10 mouse cellular contexts compared by ENCODE assay signal in genomic region chr11:69623006-69623405, GRCm38 (mm10). TPM values are rescaled to one million over a fixed set of nuclear protein-coding genes. Genes with fewer than 3 reads are reported as not detected.
DNase-seq lines count a peak whose midpoint lies in the region; ATAC-seq lines count a peak whose summit lies in the region.
"Had no signal": no experiment of that assay in that cellular context is flagged by ENCODE, and none has a peak within 500 bp of the region (broad histone marks: within the 10 kb centered on the region; RNA-seq: fewer than 3 reads in every experiment).

No protein-coding gene starts in this region.

- no peak for ATAC-seq in lung, embryonic 15.5 days (ENCODE audit: borderline replicate concordance, extremely low read depth, low FRiP score, low TSS enrichment)
- no peak for ATAC-seq in forebrain, embryonic 15.5 days (replicated peaks)
- ATAC-seq in liver, embryonic 12.5 days: no peak
- ATAC-seq in stomach, embryonic 15.5 days (ENCODE audit: insufficient read depth, low FRiP score, low read depth): no peak
- ATAC-seq in granulocyte monocyte progenitor cell, adult 5-6 weeks (replicated peaks; ENCODE audit: poor library complexity, severe bottlenecking): no peak
- ATAC-seq: Patski had no signal

- no peaks in the 10 kb centered on the region for H3K36me3 ChIP-seq in lung, embryonic 15.5 days
- no peaks in the 10 kb centered on the region for H3K36me3 ChIP-seq in forebrain, embryonic 15.5 days
- H3K36me3 ChIP-seq in liver, embryonic 12.5 days: no peaks in the 10 kb centered on the region
- H3K36me3 ChIP-seq in stomach, embryonic 15.5 days: no peaks in the 10 kb centered on the region

- peak overlapping the region; percentile 71 for H3K4me2 ChIP-seq in lung, embryonic 15.5 days
- peak overlapping the region; percentile 73 for H3K4me2 ChIP-seq in forebrain, embryonic 15.5 days (replicated peaks)
- peak overlapping the region; percentile 77 for H3K4me2 ChIP-seq in liver, embryonic 12.5 days
- peak overlapping the region; percentile 77; the same call in 1 of the 2 replicates for H3K4me2 ChIP-seq in stomach, embryonic 15.5 days

- no peaks in the 10 kb centered on the region for H3K27me3 ChIP-seq in lung, embryonic 15.5 days
- no peaks in the 10 kb centered on the region for H3K27me3 ChIP-seq in forebrain, embryonic 15.5 days
- H3K27me3 ChIP-seq in liver, embryonic 12.5 days (replicated peaks): peaks cover under 1% of the 10 kb centered on the region; the same call in 1 of the 2 replicates
- no peaks in the 10 kb centered on the region for H3K27me3 ChIP-seq in stomach, embryonic 15.5 days (replicated peaks)

- no peak overlapping the region for H3K27ac ChIP-seq in lung, embryonic 15.5 days
- H3K27ac ChIP-seq in forebrain, embryonic 15.5 days (replicated peaks): no peak overlapping the region
- H3K27ac ChIP-seq in liver, embryonic 12.5 days: no peak overlapping the region
- no peak overlapping the region for H3K27ac ChIP-seq in stomach, embryonic 15.5 days

- no peak for DNase-seq in lung, postnatal 25 days (ENCODE audit: low spot score)
- DNase-seq in left cerebral cortex, postnatal 25 days (ENCODE audit: low spot score in 2 of 2): no peak
- DNase-seq in right cerebral cortex, postnatal 14 days: no peak

- H3K4me1 ChIP-seq in lung, embryonic 15.5 days: peaks cover 11% of the 10 kb centered on the region; the same call in 1 of the 2 replicates
- peaks cover 17% of the 10 kb centered on the region for H3K4me1 ChIP-seq in forebrain, embryonic 15.5 days
- peaks cover 42% of the 10 kb centered on the region for H3K4me1 ChIP-seq in liver, embryonic 12.5 days
- H3K4me1 ChIP-seq in stomach, embryonic 15.5 days: 0 out of 2 replicates have a peak, but pooled peaks cover 9% of the 10 kb centered on the region

- intact Hi-C loops in left cerebral cortex, postnatal 25 days (cut with DNase I): no loop called here

- no peak overlapping the region for H3K4me3 ChIP-seq in lung, embryonic 15.5 days
- H3K4me3 ChIP-seq in forebrain, embryonic 15.5 days: peak overlapping the region; percentile 52
- 0 out of 2 replicates have a peak overlapping the region, but pooled peaks have one; percentile 62 for H3K4me3 ChIP-seq in liver, embryonic 12.5 days
- H3K4me3 ChIP-seq in stomach, embryonic 15.5 days (replicated peaks): peak overlapping the region; percentile 59; the same call in 1 of the 2 replicates

- 61% methylated on average over 4 of the region's 4 CpGs for WGBS in lung, embryonic 15.5 days
- 76% methylated on average over 4 of the region's 4 CpGs for WGBS in forebrain, embryonic 15.5 days
- 65% methylated on average over 4 of the region's 4 CpGs for WGBS in liver, embryonic 12.5 days (ENCODE audit: insufficient replicate concordance)
- WGBS in stomach, embryonic 15.5 days: 70% methylated on average over 4 of the region's 4 CpGs

- no peaks in the 10 kb centered on the region for H3K9me3 ChIP-seq in lung, embryonic 15.5 days
- no peaks in the 10 kb centered on the region for H3K9me3 ChIP-seq in forebrain, embryonic 15.5 days
- no peaks in the 10 kb centered on the region for H3K9me3 ChIP-seq in liver, embryonic 12.5 days (replicated peaks)
- no peaks in the 10 kb centered on the region for H3K9me3 ChIP-seq in stomach, embryonic 15.5 days

- peak overlapping the region; percentile 54; the same call in 1 of the 2 replicates for H3K9ac ChIP-seq in lung, embryonic 15.5 days
- peak overlapping the region; percentile 70; the same call in 1 of the 2 replicates for H3K9ac ChIP-seq in forebrain, embryonic 15.5 days (replicated peaks)
- H3K9ac ChIP-seq in liver, embryonic 12.5 days: no peak overlapping the region
- H3K9ac ChIP-seq in stomach, embryonic 15.5 days: no peak overlapping the region

RNA-seq across cellular contexts. Expression of gene Sat2, which starts 1.2 kb away (rescaled TPM):
- 17.8 and 18.6 TPM in 2 replicates for polyA plus RNA-seq in lung, embryonic 15.5 days (2015; fragmentation: Nextera tagmentation; extraction: Ambion mirVana)
- 22.9 and 25.2 TPM in 2 replicates for polyA plus RNA-seq in forebrain, embryonic 15.5 days (2015; fragmentation: Nextera tagmentation; extraction: Ambion mirVana)
- polyA plus RNA-seq in liver, embryonic 12.5 days (2016; fragmentation: Nextera tagmentation; extraction: Ambion mirVana): 11.5 and 12.4 TPM in 2 replicates
- 14.4 and 17.8 TPM in 2 replicates for polyA plus RNA-seq in stomach, embryonic 15.5 days (2015; fragmentation: Nextera tagmentation; extraction: Ambion mirVana)
- total RNA-seq in left cerebral cortex, postnatal 25 days (2021): 1 to 10 TPM; 7.4 to 7.7 TPM
- total RNA-seq in granulocyte monocyte progenitor cell, adult 5-6 weeks (2014; fragmentation: Nextera tagmentation): not detected in 2 replicates
- total RNA-seq in granulocyte monocyte progenitor cell, adult 5-6 weeks (2017): 1.8 TPM in 1 of 2 replicates, not detected in the other

RNA-seq across cellular contexts. Expression of gene Shbg, which starts 5.3 kb away (rescaled TPM):
- not detected in 2 replicates for polyA plus RNA-seq in lung, embryonic 15.5 days (2015; fragmentation: Nextera tagmentation; extraction: Ambion mirVana)
- polyA plus RNA-seq in forebrain, embryonic 15.5 days (2015; fragmentation: Nextera tagmentation; extraction: Ambion mirVana): not detected in 2 replicates
- 33.0 and 34.9 TPM in 2 replicates for polyA plus RNA-seq in liver, embryonic 12.5 days (2016; fragmentation: Nextera tagmentation; extraction: Ambion mirVana)
- polyA plus RNA-seq in stomach, embryonic 15.5 days (2015; fragmentation: Nextera tagmentation; extraction: Ambion mirVana): 0.99 and 2.1 TPM in 2 replicates
- not detected for total RNA-seq in left cerebral cortex, postnatal 25 days (2021)
- not detected in 2 replicates for total RNA-seq in granulocyte monocyte progenitor cell, adult 5-6 weeks (2014; fragmentation: Nextera tagmentation)
- total RNA-seq in granulocyte monocyte progenitor cell, adult 5-6 weeks (2017): not detected in 2 replicates
- total RNA-seq: gastrocnemius, adult 18-20 months had no signal
- polyA plus RNA-seq: Patski had no signal

RNA-seq across cellular contexts. Expression of gene Fxr2, which starts 9.8 kb away (rescaled TPM):
- polyA plus RNA-seq in lung, embryonic 15.5 days (2015; fragmentation: Nextera tagmentation; extraction: Ambion mirVana): 26.7 and 27.8 TPM in 2 replicates
- 41.0 and 46.1 TPM in 2 replicates for polyA plus RNA-seq in forebrain, embryonic 15.5 days (2015; fragmentation: Nextera tagmentation; extraction: Ambion mirVana)
- polyA plus RNA-seq in liver, embryonic 12.5 days (2016; fragmentation: Nextera tagmentation; extraction: Ambion mirVana): 22.5 and 23.4 TPM in 2 replicates
- 21.0 and 27.0 TPM in 2 replicates for polyA plus RNA-seq in stomach, embryonic 15.5 days (2015; fragmentation: Nextera tagmentation; extraction: Ambion mirVana)
- total RNA-seq in left cerebral cortex, postnatal 25 days (2021): 100 to 1,000 TPM; 122 to 133 TPM
- 47.4 and 65.8 TPM in 2 replicates for total RNA-seq in granulocyte monocyte progenitor cell, adult 5-6 weeks (2014; fragmentation: Nextera tagmentation)
- total RNA-seq in granulocyte monocyte progenitor cell, adult 5-6 weeks (2017): 34.1 and 37.1 TPM in 2 replicates

RNA-seq across cellular contexts. Expression of gene Atp1b2, which starts 17.3 kb away (rescaled TPM):
- 8.4 and 10.1 TPM in 2 replicates for polyA plus RNA-seq in lung, embryonic 15.5 days (2015; fragmentation: Nextera tagmentation; extraction: Ambion mirVana)
- 22.2 and 25.9 TPM in 2 replicates for polyA plus RNA-seq in forebrain, embryonic 15.5 days (2015; fragmentation: Nextera tagmentation; extraction: Ambion mirVana)
- polyA plus RNA-seq in liver, embryonic 12.5 days (2016; fragmentation: Nextera tagmentation; extraction: Ambion mirVana): 38.3 and 39.8 TPM in 2 replicates
- 7.5 and 7.7 TPM in 2 replicates for polyA plus RNA-seq in stomach, embryonic 15.5 days (2015; fragmentation: Nextera tagmentation; extraction: Ambion mirVana)
- total RNA-seq in left cerebral cortex, postnatal 25 days (2021): 100 to 1,000 TPM; 403 to 438 TPM
- 1.7 and 3.0 TPM in 2 replicates for total RNA-seq in granulocyte monocyte progenitor cell, adult 5-6 weeks (2014; fragmentation: Nextera tagmentation)
- total RNA-seq in granulocyte monocyte progenitor cell, adult 5-6 weeks (2017): 0.10 TPM in 1 of 2 replicates, not detected in the other

RNA-seq across cellular contexts. Expression of gene Sox15, which starts 32.1 kb away (rescaled TPM):
- polyA plus RNA-seq in lung, embryonic 15.5 days (2015; fragmentation: Nextera tagmentation; extraction: Ambion mirVana): 0.24 and 0.25 TPM in 2 replicates
- polyA plus RNA-seq in forebrain, embryonic 15.5 days (2015; fragmentation: Nextera tagmentation; extraction: Ambion mirVana): not detected in 2 replicates
- polyA plus RNA-seq in liver, embryonic 12.5 days (2016; fragmentation: Nextera tagmentation; extraction: Ambion mirVana): not detected in 2 replicates
- polyA plus RNA-seq in stomach, embryonic 15.5 days (2015; fragmentation: Nextera tagmentation; extraction: Ambion mirVana): 3.7 and 6.0 TPM in 2 replicates
- total RNA-seq in left cerebral cortex, postnatal 25 days (2021): not detected
- total RNA-seq in granulocyte monocyte progenitor cell, adult 5-6 weeks (2014; fragmentation: Nextera tagmentation): not detected in 2 replicates
- not detected in 2 replicates for total RNA-seq in granulocyte monocyte progenitor cell, adult 5-6 weeks (2017)
- total RNA-seq: gastrocnemius, adult 18-20 months had no signal

Comparison
In these comparisons a context has a peak if more than half of its experiments do, and no peak if none do; other contexts are left out.
1. H3K9ac ChIP-seq: peak in lung, embryonic 15.5 days (single experiment) and forebrain, embryonic 15.5 days (single experiment); none in liver, embryonic 12.5 days (single experiment) and stomach, embryonic 15.5 days (single experiment).
2. RNA of gene Shbg, which starts 5.3 kb away (polyA plus RNA-seq): 33.0 to 34.9 TPM in liver, embryonic 12.5 days; 0.99 to 2.1 TPM in stomach, embryonic 15.5 days, not detected in lung, embryonic 15.5 days and not detected in forebrain, embryonic 15.5 days; every median in the first group is over 10 times any median in the second.
3. Peak in every context shown above with its lines, with median percentiles within 50 percentile points of each other: H3K4me2 ChIP-seq.